Mouse (Mus musculus) erythroblast, embryonic 14.5 days (primary cell): Measurements from ENCODE around the gene Pced1b.

Experiments used
- GATA1 ChIP-seq: IDR thresholded peaks from 2 replicates; pipeline ENCODE4 v1.6.1; 2012; ENCODE audit warnings: low read length, inconsistent platforms, mixed read lengths
- TAL1 ChIP-seq: IDR thresholded peaks from 3 replicates; pipeline ENCODE4 v1.6.1; 2012; ENCODE audit warnings: low read length, inconsistent platforms, mixed read lengths

- no peak for TF ChIP-seq TAL1
- TF ChIP-seq GATA1: no peak
Observed at GRCm38 (mm10) chr15:97357016-97357415, 110.1 kb downstream of the Pced1b start.
